Mouse (Mus musculus) lung, postnatal 36 days (tissue): ENCODE measurements around the gene Apela.

Experiments used
- DNase-seq: peaks from one replicate; pipeline ENCODE4 v3.0.0; 2022; ENCODE audit warnings: mixed read lengths

Gene Apela

DNA sequence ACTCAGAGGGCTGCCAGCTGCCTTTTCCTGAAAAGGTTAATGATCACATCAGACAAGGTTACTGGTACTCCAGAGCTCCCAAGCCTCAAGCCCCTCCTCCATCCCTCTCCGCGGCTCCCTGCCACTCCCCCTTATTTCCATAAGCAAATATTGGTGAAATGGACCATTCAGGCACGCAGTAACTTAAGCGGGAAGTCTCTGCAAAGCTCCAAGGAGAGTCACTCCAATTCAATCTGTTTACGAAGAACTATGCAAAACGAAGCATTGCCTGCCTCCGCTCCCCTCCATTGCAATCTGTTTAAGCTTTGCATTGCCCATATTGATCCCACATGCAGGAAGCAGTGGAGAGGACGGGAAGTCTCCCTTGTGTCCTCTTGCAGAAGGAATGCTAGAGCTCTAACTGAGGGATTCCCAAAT lies at the start of gene Apela:
Gene Apela, minus strand, starts transcription at position 220 of the 417 bp plus-strand sequence.
- peak; percentile 57 for DNase-seq

DNA sequence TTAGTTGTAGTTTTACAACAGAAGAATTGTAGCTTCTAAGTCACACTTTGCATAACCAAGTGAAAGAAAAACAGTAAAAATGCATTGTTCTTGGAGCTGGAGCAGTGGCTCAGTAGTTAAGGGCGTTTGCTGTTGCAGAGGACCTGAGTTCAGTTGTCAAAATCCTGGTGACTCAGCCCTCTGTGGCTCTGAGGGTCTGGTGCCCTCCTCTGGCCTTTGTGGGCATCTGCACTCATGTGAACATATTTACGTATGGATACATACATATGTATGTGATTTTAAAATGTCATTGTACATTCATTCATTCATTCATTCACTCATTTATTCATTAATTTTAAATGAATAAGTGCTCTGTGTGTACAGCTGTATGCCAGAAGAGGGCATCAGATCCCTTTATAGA lies 48.5 kb upstream of the Apela start:
- DNase-seq, result no peak

DNA sequence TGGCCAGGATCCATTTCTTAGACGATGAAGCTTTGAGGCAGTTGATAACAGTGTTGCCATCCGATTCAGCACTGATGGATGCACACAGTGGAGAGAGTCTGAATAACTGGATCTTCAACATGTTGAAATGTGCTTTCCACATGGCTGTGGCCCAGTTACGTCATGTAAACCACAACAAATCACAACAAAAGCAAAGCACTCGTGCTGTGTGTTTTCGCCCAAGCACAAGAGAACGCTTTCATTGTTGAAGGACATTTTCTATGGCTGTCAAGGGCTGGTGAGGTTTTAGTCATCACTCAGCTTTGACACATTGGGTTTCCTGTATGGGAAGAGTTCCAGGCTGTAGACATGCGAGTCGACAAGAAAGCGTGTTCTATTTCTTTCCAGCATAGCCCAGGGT lies 43.6 kb upstream of the Apela start:
- DNase-seq, result no peak

DNA sequence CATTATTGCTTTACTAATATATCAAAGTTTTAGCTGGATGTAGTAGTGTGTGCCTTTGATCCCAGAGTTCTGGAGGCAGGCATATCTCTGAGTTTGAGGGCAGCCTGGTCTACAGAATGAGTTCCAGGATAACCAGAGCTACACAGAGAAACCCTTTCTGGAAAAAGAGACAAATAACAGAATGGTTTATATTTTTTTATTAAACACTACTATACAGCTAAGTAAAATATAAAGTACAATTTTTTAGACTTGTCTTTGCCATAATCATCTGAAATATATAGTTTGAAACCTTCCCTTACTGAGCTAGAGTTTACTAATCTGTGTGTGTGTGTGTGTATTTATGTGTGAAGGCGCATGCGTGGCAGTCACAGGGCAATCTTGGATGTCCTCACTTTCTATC lies 37.6 kb upstream of the Apela start, which contains the start of gene Gm10663:
Gene Gm10663, plus strand, starts transcription at position 301 of the 400 bp plus-strand sequence.
- no peak for DNase-seq

DNA sequence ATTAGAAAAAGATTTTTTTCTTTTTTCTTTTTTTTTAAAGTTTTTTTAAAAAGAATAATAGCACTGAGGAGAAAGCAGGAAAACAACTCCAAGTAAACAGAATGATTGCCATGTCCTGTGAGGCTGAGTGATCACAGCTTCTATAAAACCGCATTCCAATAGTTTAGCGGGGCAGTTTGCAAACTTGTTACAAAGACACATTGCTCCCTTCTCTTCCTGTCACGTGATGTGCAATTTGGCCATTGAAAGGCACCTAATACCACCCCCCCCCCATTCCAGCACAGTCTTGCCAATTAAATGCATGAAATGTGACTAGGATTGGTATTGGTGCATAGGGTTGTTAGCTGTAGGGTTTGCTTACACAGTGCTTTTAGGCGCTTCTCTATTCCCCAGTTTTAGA lies 33.9 kb upstream of the Apela start:
- no peak for DNase-seq

DNA sequence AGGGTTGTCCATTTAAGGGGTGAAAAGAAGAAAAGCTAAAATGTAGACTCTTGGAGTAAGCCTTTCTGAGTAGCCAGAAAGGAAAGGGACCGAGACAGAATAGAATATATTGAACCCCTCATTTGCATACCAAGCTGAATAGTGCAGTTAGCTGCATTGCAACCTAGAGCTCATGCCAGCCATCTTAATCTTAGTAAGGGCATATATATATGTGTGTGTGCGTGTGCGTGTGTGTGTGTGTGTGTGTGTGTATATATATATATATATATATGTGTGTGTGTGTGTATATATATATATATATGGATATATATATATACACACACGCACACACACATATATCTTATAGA lies 31.3 kb upstream of the Apela start:
- DNase-seq, result no peak

DNA sequence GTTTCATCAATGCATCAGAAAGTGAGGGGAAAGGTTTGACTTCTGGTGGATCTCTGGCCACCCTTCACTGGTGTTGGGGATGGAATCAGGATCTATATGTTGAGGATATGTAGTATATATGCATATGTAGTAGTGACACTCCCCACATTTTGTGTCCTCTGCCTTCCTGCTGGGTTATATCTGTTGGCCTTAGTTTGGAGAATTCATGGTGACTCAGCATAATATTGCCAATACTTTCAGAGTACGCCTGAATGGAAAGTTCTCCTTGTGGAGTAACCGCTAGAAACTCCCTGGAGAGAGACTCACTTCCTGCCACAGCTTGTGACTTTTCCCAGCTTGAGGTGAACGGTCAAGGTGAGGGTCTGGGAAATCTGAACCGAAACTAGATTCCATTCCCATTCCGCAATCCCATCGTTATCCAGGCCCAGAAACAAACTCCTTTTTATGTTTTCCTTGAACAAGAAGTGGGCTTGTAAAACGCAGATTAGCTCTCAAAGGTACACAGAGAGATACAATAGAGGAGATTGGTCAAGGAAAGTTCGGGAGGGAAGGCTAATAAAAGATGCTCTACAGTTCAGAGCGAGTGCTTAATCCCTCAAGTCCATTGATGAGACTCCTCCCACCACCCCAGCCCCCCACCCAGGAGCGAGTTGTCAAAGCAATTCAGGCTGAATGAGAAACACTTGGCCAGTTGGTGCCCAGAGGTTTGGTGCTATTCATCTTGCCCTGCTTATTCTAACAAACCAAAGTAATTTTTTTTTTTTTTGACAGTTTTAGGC lies 30.7 kb upstream of the Apela start:
- DNase-seq, result peak; percentile 2

DNA sequence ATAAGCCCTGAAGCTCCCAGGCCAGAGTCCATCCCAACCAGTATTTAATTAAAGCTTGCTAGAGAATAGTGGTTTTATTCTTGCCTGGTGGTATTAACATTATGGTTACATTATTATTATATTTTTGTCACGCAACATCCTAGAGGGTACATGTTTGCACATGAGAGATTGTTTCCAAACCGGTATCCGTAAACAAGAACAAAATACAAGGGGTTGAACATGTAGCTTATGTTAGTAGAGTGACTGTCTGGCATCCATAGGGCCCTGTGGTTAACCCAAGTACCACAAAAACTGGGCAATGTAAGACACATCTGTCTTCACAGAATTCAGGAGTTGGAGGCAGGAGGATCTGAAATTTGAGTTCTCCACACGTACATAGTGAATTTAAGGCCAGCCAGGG lies 29.9 kb upstream of the Apela start:
- DNase-seq, result no peak

DNA sequence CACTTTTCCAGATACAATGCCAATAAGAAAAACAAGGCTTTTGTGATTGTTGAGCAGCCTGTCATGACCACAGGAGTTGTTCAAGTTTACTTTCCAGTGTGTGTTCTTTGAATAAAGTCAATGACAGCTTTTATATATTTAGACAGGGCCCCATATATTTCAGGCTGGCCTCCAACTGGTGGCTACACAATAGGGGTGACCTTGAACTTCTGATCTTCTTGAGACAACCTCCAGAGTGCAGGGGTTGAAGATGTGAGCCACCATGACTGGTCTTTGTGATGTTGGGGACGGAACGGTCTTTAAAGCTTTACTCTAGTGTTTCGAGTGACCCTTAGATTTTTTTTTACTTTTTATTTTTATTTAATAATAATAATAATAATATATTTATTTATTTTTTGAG lies 28.5 kb upstream of the Apela start:
- no peak for DNase-seq

DNA sequence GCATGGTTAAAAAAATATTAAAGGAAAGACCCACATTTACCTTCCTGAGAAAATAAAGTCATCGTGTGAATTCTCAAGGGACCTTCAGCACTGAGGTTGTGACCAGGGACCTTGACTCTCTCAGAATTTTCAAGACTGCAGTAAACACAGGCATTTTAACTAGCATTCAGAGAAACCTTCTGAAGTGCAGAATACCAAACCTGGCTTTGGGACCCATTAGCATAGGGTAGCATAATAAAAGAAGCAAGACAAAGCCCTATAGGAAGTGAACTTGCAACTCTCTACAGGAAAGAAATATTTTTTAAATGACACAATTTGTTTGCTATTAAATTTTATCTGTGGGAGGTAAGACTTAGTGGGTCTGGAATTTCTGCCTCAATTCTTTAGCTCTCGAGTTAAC lies 26.9 kb upstream of the Apela start:
- DNase-seq, result no peak

DNA sequence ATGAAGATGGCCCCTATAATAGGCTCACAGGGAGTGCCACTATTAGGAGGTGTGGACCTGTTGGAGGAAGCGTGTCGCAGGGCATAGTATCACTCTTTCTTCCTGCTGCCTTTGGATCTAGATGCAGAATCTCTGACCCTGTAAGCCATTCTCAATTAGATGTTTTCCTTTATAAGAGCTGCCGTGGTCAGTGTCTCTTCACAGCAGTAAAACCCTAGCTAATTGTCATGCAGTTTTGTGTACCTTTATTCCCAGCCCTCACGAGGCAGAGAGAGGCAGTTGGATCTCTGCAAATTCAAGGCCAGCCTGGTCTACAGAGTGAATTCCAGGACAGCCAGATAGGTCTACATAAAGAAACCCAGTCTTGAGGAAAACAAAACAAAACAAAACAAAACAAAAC lies 25.1 kb upstream of the Apela start:
- no peak for DNase-seq

DNA sequence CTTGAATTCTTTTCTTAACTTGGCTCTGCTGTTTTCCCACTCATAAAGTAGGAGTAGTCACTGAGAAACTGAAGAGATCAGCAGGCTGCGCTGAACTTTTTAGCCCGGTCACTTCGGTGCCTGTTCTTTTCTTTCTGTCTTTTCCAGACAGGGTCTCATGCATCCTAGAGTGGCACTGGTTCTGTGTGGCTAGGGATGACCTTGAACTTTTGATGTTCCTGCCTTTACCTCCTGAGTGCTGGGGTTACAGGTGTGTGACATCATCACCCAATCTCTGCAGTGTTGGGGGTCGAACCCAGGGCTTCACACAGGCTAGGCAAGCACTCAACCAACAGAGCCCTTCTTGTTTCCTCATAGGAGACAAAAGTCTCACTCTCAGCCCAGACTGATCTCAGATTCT lies 19.6 kb upstream of the Apela start:
- no peak for DNase-seq

DNA sequence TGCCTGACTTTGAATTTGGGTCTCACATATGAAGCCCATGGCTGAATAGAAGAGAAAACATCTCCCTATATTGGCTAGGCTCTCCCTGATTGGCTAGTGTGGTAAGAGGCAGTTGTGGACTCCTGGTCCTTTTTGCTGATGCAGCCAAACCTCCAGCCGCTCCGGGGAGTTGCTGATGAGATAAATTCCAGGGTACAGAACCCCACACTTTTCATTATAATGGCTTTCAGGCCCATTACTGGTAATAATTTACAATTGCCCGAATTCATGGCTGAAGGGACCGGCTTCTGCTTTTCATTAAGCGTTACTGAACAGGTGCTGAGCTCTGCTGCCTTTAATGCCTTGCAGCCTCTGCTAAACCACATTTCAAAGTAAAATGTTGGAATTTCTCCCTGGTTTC lies 16.8 kb upstream of the Apela start:
- no peak for DNase-seq

DNA sequence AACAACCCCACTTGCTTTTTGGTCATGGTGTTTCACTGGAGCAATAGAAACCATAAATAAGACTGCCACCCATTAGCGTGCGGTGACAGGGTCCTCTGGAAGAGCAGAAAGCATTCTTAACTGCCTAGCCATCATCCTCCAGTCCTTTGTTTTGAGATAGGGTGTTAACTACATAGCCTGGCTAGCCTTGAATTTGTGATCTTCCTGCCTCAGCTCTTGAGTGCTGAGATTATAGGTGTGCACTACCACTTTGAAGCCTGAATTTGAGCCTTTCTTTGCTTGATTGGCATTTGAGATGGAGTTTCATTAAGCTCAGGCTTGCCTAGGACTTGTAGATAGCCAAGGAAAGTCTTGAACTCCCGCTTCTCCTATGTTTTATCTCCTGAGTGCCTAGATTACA lies 16.4 kb upstream of the Apela start:
- DNase-seq, result no peak

DNA sequence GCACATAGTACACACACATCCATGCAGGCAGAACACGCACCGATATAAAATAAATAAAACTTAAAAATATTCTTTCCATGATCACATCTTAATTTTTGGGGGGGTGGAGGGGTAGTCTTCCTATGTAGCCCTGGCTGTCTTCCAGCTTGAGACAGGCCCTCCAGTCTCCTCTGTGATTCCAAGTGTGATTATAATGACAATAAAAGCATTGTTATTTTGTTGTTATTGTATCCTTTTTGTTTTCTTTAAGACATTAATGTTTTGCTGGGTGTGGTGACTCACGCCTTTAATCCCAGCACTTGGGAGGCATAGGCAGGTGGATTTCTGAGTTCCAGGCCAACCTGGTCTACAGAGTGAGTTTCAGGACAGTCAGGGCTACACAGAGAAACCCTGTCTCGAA lies 10.7 kb upstream of the Apela start:
- DNase-seq, result no peak

DNA sequence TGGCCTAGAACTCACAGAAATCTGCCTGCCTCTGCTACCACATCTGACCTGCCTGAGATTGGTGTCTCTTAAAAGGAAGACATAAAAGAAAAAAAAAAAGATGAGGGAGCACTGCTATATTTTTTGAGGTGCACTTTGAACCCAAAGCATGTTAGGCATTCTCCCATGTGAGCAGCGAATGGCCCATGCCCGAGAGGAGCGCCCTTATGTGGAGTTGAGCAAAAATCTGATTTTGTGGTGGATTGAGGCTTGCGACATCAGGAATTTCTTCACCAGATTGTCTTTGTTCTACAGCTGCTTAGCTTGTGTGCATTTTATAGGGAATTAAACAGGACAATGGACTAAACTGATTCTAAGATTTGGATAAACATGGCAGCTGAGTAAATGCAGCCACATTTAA lies 10.1 kb upstream of the Apela start:
- DNase-seq, result no peak

DNA sequence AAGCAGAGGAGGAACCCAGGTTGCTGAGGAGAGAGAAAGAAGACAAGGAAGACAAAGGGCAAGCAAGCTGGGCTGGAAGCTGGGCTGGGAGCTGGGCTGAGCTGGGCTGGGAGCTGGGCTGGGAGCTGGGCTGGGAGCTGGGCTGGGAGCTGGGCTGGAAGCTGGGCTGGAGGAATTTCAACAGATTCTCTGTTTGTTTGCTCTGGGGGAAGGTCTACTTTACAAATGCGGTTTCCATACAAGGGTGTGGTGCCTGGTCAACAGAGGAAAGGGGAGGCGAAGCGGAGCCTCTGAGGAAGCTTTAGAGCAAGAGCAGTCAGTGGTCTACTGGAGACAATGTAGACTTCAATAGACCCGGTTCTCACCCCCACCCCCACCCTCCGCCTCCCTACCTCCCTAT lies 9.4 kb upstream of the Apela start:
- no peak for DNase-seq

DNA sequence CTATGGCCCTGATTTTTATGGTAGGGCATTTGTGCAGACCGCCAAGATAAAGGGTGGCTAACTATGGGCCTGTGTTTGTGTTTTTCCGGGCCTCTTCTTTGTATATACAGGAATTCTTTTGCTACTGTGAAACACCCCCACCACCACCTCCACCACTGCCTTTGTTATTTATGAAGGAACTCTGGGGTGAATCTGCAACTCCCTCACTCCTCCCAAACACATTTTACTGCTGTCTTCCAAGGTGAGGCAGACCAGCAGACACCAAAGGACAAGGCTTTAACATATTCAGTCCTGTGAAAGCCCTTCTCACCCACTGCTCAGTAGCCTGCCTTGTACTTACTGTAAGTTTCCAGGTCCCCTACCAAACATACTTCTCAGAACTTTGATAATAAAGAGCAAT lies 3.0 kb downstream of the Apela start:
- no peak for DNase-seq

DNA sequence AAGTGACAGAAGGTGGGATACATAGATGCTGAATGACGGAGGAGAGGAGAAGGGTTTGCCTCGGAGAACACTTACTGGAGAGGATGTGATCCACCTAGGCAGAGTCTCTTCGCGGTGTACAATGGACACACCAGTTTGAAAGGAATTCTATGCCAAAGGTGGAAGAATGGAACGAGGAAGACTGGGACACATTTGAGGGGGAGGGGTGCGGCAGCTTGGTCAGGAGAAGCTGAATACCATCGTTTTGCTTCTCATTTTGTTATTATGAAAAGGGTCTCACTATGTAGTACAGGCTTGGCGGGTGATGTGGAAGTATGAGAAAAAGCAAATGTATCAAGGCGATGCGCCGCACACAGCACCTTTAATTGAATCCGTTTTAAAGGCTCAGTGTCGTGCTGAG lies 4.1 kb downstream of the Apela start:
- no peak for DNase-seq

DNA sequence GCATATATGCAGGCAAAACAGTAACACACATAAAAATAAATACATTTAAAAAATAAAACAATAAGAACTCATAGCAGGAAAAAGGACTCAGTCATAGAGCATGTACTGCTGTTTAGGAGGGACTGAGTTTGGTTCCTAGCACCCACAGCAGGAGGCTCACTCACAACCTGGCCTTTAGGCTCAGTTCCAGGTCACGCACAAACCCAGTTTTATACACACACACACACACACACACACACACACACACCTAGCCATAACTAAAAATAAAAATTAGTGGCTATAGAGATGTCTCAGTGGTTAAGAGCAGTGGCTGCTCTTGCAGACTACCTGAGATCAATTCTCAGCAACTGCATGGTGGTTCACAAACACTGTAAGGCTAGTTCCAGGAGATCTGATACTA lies 5.0 kb downstream of the Apela start:
- no peak for DNase-seq

DNA sequence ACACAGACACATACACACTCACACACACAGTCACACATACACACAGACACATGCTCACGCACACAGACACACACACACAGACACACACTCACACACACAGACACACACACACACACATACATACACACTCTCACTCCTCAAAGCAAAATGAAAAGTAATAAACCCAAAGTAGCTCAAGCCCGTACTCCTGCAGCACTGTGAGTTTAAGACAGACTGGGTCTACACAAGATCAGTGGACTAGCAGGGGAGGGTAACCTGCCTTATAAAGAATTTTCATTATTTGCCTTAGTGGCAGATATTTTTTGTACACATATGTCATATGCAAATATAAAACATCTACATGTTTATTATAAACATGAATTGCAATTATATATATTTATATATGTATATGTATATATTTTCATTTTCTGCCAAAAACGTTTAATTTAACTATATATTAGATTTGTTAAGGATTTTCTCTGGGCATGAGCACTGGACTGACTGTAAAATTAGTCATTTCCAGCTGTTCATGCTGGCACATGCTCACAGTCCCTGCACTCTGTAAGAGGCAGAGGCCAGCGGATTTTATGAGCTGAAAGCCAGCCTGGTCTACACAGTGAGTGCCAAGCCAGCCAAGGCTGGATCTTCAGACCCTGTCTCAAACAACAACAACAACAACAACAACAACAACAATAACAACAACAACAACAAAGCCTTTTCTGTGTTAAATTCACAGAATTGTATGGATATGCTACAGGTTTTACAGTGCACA lies 6.2 kb downstream of the Apela start:
- DNase-seq, result no peak

DNA sequence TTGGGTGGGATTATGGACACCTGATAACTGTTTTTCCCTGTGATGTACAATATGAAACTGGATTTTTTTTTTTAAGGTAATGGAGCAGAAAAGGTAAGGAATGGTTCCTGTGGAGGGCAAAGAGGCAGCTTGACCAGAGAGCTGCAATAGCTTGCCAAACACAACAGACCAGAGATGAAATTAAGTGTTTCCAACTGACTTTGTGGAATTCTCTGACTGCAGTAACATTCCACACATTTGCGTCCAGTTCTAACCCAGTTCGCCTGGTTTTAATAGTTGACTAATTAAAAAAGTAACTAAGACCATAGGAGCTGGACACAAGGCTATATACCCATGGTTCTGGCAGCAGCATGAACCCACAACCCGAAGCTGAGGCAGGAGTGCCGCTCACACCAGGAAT lies 7.4 kb downstream of the Apela start:
- no peak for DNase-seq

DNA sequence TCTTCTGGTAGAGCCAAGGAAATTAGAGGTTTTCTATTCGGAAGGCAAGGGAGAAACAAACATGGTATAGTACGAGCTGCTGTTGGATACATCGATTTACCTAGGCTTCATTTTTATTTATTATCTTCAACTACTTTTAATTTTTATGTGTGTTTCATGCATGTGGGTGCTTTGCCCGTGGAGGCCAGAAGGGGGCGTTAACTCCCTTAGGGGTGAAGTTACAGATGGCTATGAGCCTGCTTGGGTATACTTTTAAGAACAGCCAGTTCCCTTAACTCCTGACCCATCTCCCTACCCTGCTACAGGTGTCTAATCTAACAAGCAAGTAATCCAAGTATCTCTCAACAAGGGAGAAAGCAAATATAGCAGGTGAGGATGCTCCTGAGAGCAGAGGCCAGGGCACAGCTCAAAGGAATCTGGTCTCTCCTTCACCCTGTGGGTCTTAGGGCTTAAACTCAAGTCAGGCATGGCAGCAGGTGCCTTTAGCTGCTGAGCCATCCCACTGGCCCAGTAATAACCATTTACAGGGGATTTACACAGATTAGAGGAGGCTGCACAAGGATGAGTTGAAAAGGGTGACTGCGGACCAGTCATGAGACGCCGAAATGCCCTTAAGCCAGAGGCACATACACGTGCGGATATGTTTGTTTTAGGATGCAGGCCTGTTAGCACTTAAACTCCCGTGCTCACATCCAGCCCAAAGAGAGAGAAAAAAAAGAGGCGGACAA lies 8.0 kb downstream of the Apela start:
- DNase-seq, result no peak

DNA sequence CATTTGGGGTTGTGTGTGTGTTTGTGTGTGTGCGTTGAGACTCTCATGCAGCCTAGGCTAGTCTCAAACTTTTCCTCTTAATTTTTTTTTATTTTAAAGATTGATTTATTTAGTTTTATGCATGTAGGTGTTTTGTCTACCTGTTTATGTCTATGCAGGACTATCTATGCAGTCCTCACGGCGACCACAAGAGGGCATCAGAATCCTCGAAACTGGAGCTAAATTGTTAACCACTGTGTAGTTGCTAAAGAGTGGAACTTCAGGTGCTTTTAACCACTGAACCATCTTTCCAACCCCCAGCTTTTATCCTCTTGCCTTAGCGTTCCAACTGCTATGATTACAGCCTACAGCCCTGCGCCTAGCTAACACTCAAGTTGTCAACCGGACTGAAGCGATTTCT lies 14.7 kb downstream of the Apela start:
- DNase-seq, result peak; percentile 84
